Mouse (Mus musculus) midbrain, embryonic 13.5 days (tissue): ENCODE data around the gene Rnaseh2b. TPM values are rescaled to one million over a fixed set of nuclear protein-coding genes. Genes with fewer than 3 reads are reported as not detected.

Experiments
- ATAC-seq: fragments of 200-750 bp; cut with Nextera tagmentation; 2 replicates; pipeline ENCODE4 v1.8.0; 2017; ENCODE audit warnings: mild to moderate bottlenecking, moderate TSS enrichment, moderate library complexity
- H3K27ac ChIP-seq: fragments of 300-500 bp; sonication (generic); 2 replicates; pipeline ENCODE4 v1.5.1; 2015; ENCODE audit warnings: inconsistent platforms, mild to moderate bottlenecking, moderate library complexity
- H3K27me3 ChIP-seq: fragments of 300-500 bp; sonication (generic); 2 replicates; pipeline ENCODE4 v1.6.1; 2015; ENCODE audit warnings: mild to moderate bottlenecking, inconsistent platforms
- H3K36me3 ChIP-seq: fragments of 300-500 bp; sonication (generic); 2 replicates; pipeline ENCODE4 v1.6.1; 2015; ENCODE audit warnings: mild to moderate bottlenecking, inconsistent platforms
- H3K4me1 ChIP-seq: fragments of 300-500 bp; sonication (generic); replicated peaks from 2 replicates; pipeline ENCODE4 v1.6.1; 2015; ENCODE audit warnings: inconsistent platforms
- H3K4me2 ChIP-seq: fragments of 300-500 bp; sonication (generic); replicated peaks from 2 replicates; pipeline ENCODE4 v1.6.1; 2015; ENCODE audit warnings: moderate library complexity, mild to moderate bottlenecking, inconsistent platforms
- H3K4me3 ChIP-seq: fragments of 300-500 bp; sonication (generic); replicated peaks from 2 replicates; pipeline ENCODE4 v1.5.1; 2015; ENCODE audit warnings: mild to moderate bottlenecking, inconsistent platforms
- H3K9ac ChIP-seq: fragments of 300-500 bp; sonication (generic); replicated peaks from 2 replicates; pipeline ENCODE4 v1.6.1; 2015; ENCODE audit warnings: mild to moderate bottlenecking, inconsistent platforms
- H3K9me3 ChIP-seq: fragments of 300-500 bp; sonication (generic); 2 replicates; pipeline ENCODE4 v1.6.1; 2016; ENCODE audit warnings: mild to moderate bottlenecking, inconsistent platforms
- WGBS: fragments of 180-500 bp; shearing (Covaris S2); methylation state at CpG from one replicate; pipeline ENCODE4 v1.1.7; 2015; 5-methylcytosine and 5-hydroxymethylcytosine counted together
- polyA plus RNA-seq: library from polyadenylated mRNA; unstranded; fragments of >200 nt; fragmentation: Nextera tagmentation; extraction: Ambion mirVana; gene quantifications from 2 replicates; pipeline ENCODE4 v1.2.1, GENCODE M21; 2015

The Rnaseh2b gene
- polyA plus RNA-seq, 1 experiment from 2014 or later: 39.3 TPM

DNA sequence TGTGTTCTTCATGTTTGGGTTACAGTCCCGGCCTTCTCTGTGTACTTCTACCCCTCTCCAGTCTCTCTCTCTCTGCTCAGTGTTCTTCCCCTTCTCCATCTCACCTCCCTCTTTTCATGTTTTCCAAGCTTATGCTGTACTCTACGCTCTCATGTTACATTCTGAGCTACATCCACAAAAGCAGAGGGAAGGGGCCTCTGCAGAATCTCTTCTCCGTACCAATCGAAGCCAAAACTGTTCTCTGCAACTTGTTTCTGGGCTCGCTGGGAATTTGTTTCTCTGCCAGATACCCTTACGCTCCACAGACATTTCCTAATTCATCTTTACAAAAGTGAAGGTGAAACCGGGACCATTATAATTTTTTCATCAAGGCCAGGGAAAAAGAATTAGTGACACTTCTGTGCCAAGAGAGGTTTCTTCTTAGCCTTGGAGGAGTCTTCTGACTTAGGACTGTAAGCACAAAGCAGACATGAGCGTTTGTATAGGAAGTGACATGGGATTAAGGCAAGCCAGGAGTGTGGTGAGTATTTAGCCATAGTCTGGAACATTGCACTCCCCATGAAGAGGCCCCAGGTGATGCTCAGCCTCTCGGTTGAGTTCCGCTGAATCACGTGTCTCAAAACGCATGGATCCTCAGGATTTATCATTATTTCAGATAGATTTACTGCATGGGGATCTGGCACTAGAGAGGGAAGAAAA, 21.5 kb upstream of the Rnaseh2b start:
- ATAC-seq: no peak
- Histone ChIP-seq H3K4me1 (no peaks in the 10 kb centered on the region), H3K9me3 (no peaks in the 10 kb centered on the region), H3K4me2 (no peak overlapping the region), H3K9ac (no peak overlapping the region), H3K27ac (no peak overlapping the region), H3K36me3 (no peaks in the 10 kb centered on the region), H3K27me3 (no peaks in the 10 kb centered on the region), H3K4me3 (no peak overlapping the region)
- 90% methylated on average over 12 of the region's 12 CpGs for WGBS

- H3K9ac ChIP-seq: no peak overlapping the region
- H3K4me1 ChIP-seq: no peaks in the 10 kb centered on the region
- no peak overlapping the region for H3K4me3 ChIP-seq
- no peak overlapping the region for H3K27ac ChIP-seq
- no peaks in the 10 kb centered on the region for H3K36me3 ChIP-seq
- H3K4me2 ChIP-seq: no peak overlapping the region
- no peaks in the 10 kb centered on the region for H3K27me3 ChIP-seq
- no peak for ATAC-seq
- 92% methylated on average over 3 of the region's 3 CpGs for WGBS
- H3K9me3 ChIP-seq: no peaks in the 10 kb centered on the region
Observed at GRCm38 (mm10) chr14:62273604-62274003, 18.8 kb upstream of the Rnaseh2b start.

DNA sequence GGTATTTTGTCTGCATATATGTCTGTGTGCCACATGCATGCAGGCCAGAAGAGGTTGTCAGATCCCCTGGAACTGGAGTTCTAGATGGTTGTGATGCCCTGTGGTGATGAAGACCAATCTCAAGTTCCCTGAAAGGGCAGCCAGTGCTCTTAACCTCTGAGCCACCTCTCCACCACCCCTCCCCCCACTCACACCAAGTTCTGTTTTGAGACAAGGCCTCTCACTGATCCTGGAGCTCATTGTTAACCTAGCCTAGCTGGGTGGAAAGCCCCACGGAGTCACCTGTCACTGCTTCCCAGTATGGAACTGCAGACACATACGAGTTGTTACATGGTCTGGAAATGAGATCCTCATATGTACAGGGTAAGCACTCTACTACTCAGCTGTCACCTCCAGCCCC, 9.4 kb upstream of the Rnaseh2b start:
- H3K9me3 ChIP-seq: no peaks in the 10 kb centered on the region
- no peaks in the 10 kb centered on the region for H3K27me3 ChIP-seq
- no peaks in the 10 kb centered on the region for H3K36me3 ChIP-seq
- ATAC-seq: no peak
- no peaks in the 10 kb centered on the region for H3K4me1 ChIP-seq
- H3K4me2 ChIP-seq: no peak overlapping the region
- 79% methylated on average over 2 of the region's 2 CpGs for WGBS
- H3K9ac ChIP-seq: no peak overlapping the region
- no peak overlapping the region for H3K27ac ChIP-seq
- H3K4me3 ChIP-seq: no peak overlapping the region

DNA sequence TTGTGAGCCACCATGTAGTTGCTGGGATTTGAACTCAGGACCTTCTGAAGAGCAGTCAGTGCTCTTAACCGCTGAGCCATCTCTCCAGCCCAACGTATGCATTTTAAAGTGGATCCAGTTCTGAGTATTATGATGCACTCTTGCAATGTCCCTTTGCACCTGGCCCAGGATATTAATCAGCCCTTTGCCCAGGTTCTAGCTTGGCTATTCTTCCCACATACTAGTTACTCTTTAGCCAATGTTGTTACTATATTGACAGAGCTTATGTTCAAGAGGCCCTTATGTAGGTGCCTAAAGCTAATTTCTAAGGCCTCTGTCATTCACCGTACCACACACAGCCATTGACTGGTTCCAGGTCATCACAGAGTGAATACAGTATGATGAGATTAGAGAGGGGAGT, 3.7 kb upstream of the Rnaseh2b start:
- Histone ChIP-seq H3K9me3 (no peaks in the 10 kb centered on the region), H3K36me3 (no peaks in the 10 kb centered on the region), H3K9ac (no peak overlapping the region), H3K4me1 (peaks cover 14% of the 10 kb centered on the region), H3K27ac (no peak overlapping the region), H3K4me3 (no peak overlapping the region), H3K27me3 (no peaks in the 10 kb centered on the region), H3K4me2 (no peak overlapping the region)
- ATAC-seq: no peak
- 94% methylated on average over 3 of the region's 3 CpGs for WGBS

GRCm38 (mm10) chr14:62291406-62291987, 892 bp upstream of the Rnaseh2b start:
- H3K4me2 ChIP-seq: 0 out of 2 replicates have a peak overlapping the region, but pooled peaks have one; percentile 99
- no peak overlapping the region for H3K27ac ChIP-seq
- peaks cover 14% of the 10 kb centered on the region for H3K4me1 ChIP-seq
- no peaks in the 10 kb centered on the region for H3K9me3 ChIP-seq
- H3K27me3 ChIP-seq: no peaks in the 10 kb centered on the region; the same call in 1 of the 2 replicates
- H3K4me3 ChIP-seq: no peak overlapping the region
- no peaks in the 10 kb centered on the region for H3K36me3 ChIP-seq
- ATAC-seq: no peak
- H3K9ac ChIP-seq: no peak overlapping the region
- 96% methylated on average over 1 of the region's 1 CpGs for WGBS

GRCm38 (mm10) chr14:62292166-62292487, 262 bp upstream of the Rnaseh2b start:
- no peaks in the 10 kb centered on the region for H3K9me3 ChIP-seq
- H3K4me2 ChIP-seq: peak overlapping the region; percentile 99
- peak overlapping the region; percentile 59 for H3K4me3 ChIP-seq
- no peaks in the 10 kb centered on the region for H3K36me3 ChIP-seq
- peak overlapping the region; percentile 78 for H3K9ac ChIP-seq
- 43% methylated on average over 7 of the region's 7 CpGs for WGBS
- ATAC-seq: peak; percentile 57
- no peak overlapping the region for H3K27ac ChIP-seq
- H3K4me1 ChIP-seq: peaks cover 14% of the 10 kb centered on the region
- no peaks in the 10 kb centered on the region; the same call in 1 of the 2 replicates for H3K27me3 ChIP-seq

GRCm38 (mm10) chr14:62298808-62299207, 6.4 kb downstream of the Rnaseh2b start:
- Histone ChIP-seq H3K27me3 (no peaks in the 10 kb centered on the region; the same call in 1 of the 2 replicates), H3K4me1 (no peaks in the 10 kb centered on the region), H3K4me2 (no peak overlapping the region), H3K9ac (no peak overlapping the region), H3K27ac (no peak overlapping the region), H3K36me3 (no peaks in the 10 kb centered on the region), H3K4me3 (no peak overlapping the region), H3K9me3 (no peaks in the 10 kb centered on the region)
- ATAC-seq: no peak
- WGBS: 91% methylated on average over 1 of the region's 1 CpGs

GRCm38 (mm10) chr14:62300031-62300430, 7.6 kb downstream of the Rnaseh2b start:
- H3K4me3 ChIP-seq: no peak overlapping the region
- no peak for ATAC-seq
- no peaks in the 10 kb centered on the region for H3K27me3 ChIP-seq
- no peaks in the 10 kb centered on the region for H3K36me3 ChIP-seq
- no peaks in the 10 kb centered on the region for H3K9me3 ChIP-seq
- H3K27ac ChIP-seq: no peak overlapping the region
- no peak overlapping the region for H3K9ac ChIP-seq
- WGBS: 73% methylated on average over 3 of the region's 3 CpGs
- H3K4me2 ChIP-seq: no peak overlapping the region
- H3K4me1 ChIP-seq: no peaks in the 10 kb centered on the region

DNA sequence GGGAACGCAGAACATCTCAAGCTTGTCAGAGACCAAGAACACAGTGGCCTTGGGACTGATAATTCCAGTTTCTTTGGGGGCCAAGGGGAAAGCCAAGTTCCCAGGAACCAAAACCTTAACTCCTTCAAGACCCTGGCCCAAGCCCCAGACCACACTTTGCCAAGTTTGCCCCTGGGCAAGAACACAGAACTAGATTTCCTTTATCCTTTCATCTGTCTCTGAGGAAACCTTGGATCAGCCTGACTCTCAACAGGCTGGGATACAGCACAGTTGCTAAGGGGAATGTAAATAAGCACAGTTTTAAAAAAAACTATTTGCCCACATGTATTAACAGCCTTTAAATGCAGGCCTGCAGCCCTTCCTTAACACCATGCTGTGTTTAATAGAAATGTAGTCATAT, 15.2 kb downstream of the Rnaseh2b start:
- H3K4me3 ChIP-seq: no peak overlapping the region
- no peak overlapping the region for H3K27ac ChIP-seq
- no peak overlapping the region for H3K9ac ChIP-seq
- no peaks in the 10 kb centered on the region for H3K27me3 ChIP-seq
- no peaks in the 10 kb centered on the region for H3K9me3 ChIP-seq
- no peak overlapping the region for H3K4me2 ChIP-seq
- ATAC-seq: no peak
- H3K4me1 ChIP-seq: peaks cover 13% of the 10 kb centered on the region
- WGBS: 94% methylated on average over 1 of the region's 1 CpGs
- H3K36me3 ChIP-seq: no peaks in the 10 kb centered on the region

DNA sequence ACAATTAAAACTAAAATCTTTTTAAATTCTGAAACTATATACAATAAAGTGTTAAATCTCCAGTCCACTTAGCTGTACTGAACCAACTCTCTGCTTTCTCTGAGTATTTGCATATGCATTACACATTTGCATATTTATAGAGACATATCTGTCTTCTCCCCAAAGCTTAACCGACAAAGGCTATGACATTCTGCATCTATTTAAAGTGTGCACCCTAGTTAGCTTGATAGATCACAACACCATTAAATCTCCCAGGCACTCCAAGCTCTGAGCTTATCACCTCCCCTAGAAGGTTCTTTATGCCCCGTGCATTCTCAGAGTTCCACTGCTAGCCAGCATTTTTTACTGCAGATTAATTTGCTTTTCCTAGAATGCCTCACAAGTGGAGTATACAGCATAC, 16.6 kb downstream of the Rnaseh2b start:
- peak; percentile 27; the same call in 1 of the 2 replicates for ATAC-seq
- Histone ChIP-seq H3K27me3 (no peaks in the 10 kb centered on the region), H3K9ac (no peak overlapping the region), H3K4me1 (peaks cover 13% of the 10 kb centered on the region), H3K36me3 (no peaks in the 10 kb centered on the region), H3K4me3 (no peak overlapping the region), H3K27ac (no peak overlapping the region), H3K4me2 (no peak overlapping the region), H3K9me3 (no peaks in the 10 kb centered on the region)
- 28% methylated on average over 2 of the region's 2 CpGs for WGBS

DNA sequence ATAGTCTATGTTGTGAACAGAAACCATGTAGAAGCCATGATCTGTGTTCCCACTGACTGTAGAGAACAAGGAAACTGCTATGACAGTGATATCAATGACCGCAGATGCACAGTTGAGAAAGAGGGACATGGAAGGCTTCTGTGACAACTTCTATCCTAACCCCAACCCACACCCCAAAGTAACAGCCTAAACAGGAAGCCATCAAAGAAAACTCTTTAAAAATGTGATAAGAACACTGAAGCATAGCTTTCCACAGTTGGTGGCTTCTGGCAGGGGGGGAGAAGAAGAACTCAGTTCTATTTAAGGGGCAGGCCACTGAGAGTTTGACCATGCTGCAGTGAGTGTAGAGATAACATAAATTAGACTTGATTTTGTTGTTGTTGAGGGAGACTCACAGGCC, 19.3 kb downstream of the Rnaseh2b start:
- Histone ChIP-seq H3K9ac (no peak overlapping the region), H3K27me3 (no peaks in the 10 kb centered on the region), H3K36me3 (no peaks in the 10 kb centered on the region), H3K4me2 (no peak overlapping the region), H3K27ac (no peak overlapping the region), H3K4me3 (no peak overlapping the region), H3K4me1 (peaks cover 13% of the 10 kb centered on the region), H3K9me3 (no peaks in the 10 kb centered on the region)
- 96% methylated on average over 1 of the region's 1 CpGs for WGBS
- no peak for ATAC-seq

GRCm38 (mm10) chr14:62322581-62323344, 30.4 kb downstream of the Rnaseh2b start:
- ATAC-seq: no peak
- Histone ChIP-seq H3K4me1 (peaks cover 14% of the 10 kb centered on the region), H3K27ac (no peak overlapping the region), H3K27me3 (no peaks in the 10 kb centered on the region), H3K9ac (no peak overlapping the region), H3K9me3 (no peaks in the 10 kb centered on the region), H3K4me2 (no peak overlapping the region), H3K4me3 (no peak overlapping the region), H3K36me3 (no peaks in the 10 kb centered on the region)
- 29% methylated on average over 6 of the region's 6 CpGs for WGBS
